Mouse (Mus musculus) kidney, postnatal 36 days (tissue): ENCODE data around the gene Cdkn2d.

Experiments used
- DNase-seq, 2 experiments: peaks; one replicate each; pipeline ENCODE4 v3.0.0; 2021 to 2022; ENCODE audit warnings: mixed read lengths in 2 of 2

Cdkn2d gene

DNA sequence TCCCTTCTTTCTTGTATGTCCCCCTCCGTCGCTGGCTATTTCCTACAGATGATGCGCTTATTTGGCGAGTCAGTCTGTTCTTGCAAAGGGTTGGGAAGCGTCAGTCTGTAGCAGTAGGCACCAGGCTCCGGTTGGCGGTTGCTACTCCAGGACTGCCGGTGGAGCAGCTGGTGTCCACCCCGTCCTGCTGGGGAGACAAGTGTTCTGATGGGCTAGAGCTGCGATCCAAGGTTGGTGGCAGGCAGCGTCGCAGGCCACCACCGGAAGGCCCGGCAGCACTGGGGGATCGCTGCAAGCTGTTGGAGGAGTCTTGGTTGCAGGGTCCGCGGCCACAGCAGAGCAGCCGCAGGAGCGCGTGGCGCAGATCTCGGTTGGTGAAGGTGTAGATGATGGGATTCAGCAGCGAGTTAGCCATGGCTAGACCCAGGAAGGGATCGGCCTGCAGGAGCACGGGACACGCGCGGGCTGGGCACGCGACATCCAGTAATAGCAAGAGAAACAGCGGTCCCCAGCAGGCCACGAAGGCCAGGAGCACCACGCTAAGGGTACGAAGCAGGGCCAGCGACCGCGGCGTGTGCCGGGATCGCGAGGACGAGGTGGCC is 47.3 kb downstream of the Cdkn2d start:
- DNase-seq, result no peak

DNA sequence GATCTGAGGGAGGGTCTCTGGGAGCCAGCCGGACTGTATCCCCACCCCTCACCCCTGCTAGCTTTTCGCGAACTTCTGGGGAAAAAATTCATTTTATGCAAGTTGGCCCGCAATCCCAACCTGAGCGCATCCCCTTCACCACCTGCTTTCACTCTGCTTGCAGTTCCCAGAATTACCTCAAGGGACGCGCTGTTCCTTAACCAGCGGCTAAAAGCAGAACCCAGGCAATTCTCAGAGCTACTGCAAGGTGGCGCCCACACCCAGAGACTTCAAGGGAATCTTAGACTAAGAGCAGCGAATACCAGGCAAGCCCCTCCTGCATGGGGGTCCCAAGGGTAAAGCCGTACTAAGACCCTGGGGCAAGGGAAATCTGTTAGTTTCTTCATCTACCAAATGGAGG is 49.9 kb downstream of the Cdkn2d start:
- peak; percentile 89 to 93 for DNase-seq

DNA sequence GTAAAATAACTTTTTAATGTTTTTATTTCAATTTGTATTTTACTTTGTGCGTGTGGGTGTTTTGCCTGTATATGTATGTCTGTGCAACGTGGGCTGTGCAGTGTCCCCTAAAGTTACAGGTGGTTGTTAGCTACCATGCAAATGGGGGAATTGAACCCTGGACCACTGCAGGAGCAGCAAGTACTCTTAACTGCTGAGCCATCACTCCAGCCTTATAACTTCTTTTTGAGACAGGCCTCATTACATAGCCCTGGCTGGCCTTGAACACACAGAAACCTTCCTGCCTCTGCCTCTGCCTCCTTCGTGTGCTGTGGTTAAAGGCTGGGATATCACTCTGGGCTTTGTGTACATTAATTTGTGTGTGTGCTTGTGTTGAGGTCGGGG is 51.8 kb downstream of the Cdkn2d start:
- no peak for DNase-seq

DNA sequence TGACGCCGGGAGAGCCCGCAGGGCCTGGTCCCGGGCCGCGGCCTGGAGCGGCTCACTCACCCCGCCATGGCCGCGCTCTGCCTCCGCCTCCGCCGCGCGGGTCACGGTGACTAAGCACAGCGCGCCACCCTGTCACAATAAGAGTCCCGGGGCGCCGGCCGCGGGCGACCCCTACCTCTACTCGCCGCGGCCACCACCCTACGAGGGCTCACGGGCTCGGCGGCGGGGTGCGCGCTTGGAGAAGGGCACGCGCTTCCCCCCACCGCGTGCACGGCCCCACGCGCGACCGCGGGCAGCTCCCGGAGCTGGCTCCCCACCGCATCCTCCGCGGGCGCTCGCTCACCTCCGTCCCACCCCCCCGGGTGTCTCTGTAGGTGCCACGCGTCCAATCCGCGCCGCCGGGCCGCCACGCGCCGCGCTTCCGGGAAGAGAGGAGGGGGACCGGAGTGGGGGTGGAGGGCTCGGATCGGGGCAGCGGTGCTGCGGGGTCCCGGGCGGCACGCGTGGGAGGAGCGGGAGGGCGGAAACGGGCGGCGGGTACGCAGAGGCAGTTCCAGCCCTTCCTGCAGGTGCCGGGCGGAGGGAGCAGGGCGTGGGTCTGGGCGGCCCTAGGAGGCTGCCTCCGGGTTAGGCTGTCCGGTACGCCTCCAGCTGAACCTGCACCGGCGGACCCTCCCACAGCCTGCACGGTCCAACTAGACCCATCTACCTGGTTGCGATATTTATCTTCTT is 52.3 kb downstream of the Cdkn2d start, which contains the start of gene Keap1:
Gene Keap1, minus strand, starts transcription at position 629 of the 732 bp plus-strand sequence.
- peak; percentile 82 to 91 for DNase-seq
